Mouse (Mus musculus): ENCODE data around the gene Foxj3.
"Not testable (repeated sequence)": the region's sequence is repeated elsewhere in the genome, so short reads cannot be mapped to it uniquely, and the experiment has no call there.

Gene Foxj3

DNA sequence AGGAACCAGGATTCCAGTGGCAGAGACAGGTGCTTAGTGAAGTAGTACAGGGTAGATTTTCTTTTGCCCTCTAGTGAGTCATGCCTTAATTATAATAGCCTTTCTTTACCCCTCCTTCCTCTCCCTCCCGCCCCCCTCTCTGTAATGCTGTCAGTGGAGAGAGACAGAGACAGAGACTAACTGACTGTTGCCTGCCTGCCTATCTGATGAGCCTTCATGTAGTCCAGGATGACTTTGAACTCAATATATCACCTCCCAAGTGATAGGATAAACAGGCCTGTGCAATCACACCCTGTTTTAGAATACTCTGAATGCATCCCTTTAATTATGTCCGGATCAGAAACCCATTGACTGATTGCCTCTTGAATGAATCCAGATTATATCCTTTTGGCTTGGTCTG lies 18.7 kb downstream of the Foxj3 start:
- in situ Hi-C loops (cut with MboI; ENCODE audit: low pct_unique_long_range_greater_than_20kb in 1 of 2, low sequenced_read_pairs in 2 of 2, unreplicated experiment in 1 of 2) = no loop called here

DNA sequence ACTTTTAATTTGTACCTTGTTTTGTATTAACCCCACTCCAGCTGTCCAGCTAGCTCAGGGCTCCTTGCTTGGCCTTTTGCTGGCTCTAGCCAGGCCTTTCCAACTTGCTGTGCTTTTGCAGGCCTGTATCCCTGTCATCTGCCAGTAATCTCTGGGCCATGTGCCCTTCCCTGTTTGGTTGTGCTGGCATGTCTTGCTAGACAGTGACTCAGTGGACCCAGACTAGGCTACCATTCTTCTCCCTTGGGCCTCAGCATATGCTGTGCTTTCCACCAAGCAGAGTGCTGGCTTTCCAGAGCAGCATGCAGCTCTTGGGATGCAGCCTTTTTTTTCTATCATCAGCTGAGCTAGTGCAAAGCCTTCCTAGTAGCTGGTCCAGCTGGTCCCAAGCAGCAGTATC lies 26.3 kb downstream of the Foxj3 start:
- in situ Hi-C loops (cut with MboI; ENCODE audit: low pct_unique_long_range_greater_than_20kb in 1 of 2, low sequenced_read_pairs in 2 of 2, unreplicated experiment in 1 of 2) = no loop called here

DNA sequence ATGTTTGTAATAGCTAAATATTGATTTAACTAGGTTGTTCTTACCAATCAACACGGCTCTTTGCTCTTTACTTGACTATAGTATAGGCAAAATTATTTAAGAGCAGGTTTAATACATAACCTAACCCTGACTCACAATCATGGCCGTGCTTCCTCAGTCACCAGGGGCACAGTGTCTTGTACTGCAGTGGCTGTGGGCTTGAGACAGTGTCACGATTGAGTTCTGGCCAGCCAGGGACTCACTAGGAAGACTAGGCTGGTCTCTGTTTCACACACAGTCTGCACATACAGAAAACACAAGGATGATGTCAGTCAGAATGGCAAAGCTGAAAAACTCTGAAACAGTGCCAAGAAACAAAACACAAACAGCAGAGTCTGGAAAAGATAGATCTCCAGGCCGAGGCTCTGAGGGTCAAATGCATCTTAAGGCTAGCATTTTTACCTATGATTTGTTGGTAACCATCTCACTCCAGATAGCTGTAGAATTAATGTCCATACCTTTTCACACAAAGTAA lies 29.6 kb downstream of the Foxj3 start:
- in situ Hi-C loops (cut with MboI; ENCODE audit: low pct_unique_long_range_greater_than_20kb in 1 of 2, low sequenced_read_pairs in 2 of 2, unreplicated experiment in 1 of 2) = no loop called here

DNA sequence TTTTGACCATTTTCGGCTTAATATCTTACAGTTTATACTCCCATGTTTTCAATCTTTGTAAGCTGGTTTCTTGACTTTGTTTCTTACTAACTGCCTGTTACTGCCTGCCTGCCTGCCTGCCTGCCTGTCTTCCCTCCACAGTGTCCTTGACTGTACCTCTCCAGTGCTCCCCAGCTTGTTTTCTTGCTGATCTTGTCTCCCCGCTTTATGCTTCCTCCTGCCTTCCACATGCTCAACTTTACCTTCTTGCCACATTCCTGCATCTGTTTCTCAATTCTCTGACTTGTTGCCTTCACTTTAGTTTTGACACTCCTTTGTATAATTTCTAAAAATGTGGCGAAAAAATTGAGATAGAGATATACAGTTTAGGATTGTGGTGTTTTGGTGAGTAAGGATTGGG lies 35.9 kb downstream of the Foxj3 start:
- in situ Hi-C loops (cut with MboI; ENCODE audit: low pct_unique_long_range_greater_than_20kb in 1 of 2, low sequenced_read_pairs in 2 of 2, unreplicated experiment in 1 of 2) = no loop called here

DNA sequence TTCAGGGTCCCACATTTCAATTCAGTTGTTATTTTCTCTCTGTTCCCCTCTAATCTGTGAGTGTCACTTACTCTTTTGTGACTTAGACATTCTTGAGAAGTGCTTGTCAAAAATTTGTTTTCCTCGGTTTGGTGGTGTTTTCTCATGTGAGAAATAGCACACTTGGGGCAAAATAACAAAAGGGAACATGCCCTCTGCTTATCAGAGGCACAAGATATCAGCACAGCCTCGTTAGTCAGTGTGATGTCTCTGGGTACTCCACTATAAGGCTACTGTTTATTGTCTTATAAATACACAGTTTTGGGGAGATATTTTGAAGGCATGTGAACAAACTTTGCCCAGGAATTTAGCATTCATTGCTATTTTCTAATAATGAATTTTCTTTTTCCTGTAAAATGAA lies 37.7 kb downstream of the Foxj3 start:
- in situ Hi-C loops (cut with MboI; ENCODE audit: low pct_unique_long_range_greater_than_20kb in 1 of 2, low sequenced_read_pairs in 2 of 2, unreplicated experiment in 1 of 2) = no loop called here

DNA sequence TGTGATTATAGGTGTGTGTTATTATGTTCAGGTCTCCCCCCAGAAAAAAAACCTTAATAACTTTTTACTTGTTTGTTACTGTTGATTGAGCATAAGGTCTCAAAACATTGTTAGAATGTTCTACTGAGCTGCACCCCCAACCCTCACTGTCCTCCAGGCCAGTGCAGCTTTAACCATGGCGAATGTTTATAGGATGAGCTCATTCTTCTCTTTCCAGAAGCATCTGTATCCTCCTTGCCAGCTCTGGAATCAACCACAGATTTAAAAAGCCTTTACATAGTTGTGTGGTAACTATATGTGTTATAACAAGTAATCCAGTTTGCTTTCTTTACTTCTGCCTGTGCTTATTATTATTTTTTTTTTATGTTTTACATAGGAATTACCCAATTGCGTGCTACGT lies 38.7 kb downstream of the Foxj3 start:
- in situ Hi-C loops (cut with MboI; ENCODE audit: low pct_unique_long_range_greater_than_20kb in 1 of 2, low sequenced_read_pairs in 2 of 2, unreplicated experiment in 1 of 2) = no loop called here

DNA sequence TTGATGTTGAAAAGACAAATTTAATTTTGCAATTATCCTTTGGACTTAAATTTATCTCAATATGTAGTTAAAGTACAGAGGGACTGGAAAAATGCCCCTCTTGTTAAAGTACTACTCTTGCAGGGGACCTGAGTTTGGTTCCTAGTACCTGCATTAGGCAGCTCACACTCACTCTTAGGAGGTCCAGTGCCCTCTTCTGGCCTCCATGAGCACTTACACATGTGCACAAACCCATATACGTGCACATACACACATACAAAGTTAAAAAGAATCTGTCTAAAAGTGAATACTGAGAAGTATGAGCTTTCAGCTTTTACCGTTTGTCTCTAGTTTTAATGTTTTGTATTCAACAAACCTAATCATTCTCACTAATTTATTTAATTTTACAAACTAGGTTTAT lies 51.2 kb downstream of the Foxj3 start:
- in situ Hi-C loops (cut with MboI; ENCODE audit: low pct_unique_long_range_greater_than_20kb in 1 of 2, low sequenced_read_pairs in 2 of 2, unreplicated experiment in 1 of 2) = no loop called here

DNA sequence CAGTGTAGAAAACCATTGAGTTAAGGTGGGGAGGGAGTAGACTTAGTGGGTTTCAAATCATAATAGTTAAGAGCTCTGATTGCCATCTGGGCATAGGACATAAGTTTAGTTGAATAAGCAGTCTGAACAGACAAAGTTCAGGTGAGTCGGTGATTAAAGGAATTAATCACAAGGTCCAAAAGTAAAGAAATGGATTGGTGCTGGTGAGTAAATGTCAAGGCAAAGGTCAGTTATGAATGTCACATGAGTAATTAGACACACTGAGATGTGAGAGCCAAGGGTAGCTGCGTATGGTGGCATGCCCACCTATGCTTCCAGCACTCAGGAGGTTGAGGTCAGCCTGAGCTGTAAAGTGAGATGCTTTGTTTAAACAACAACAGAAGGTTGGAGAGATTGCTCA lies 52.6 kb downstream of the Foxj3 start:
- in situ Hi-C loops (cut with MboI; ENCODE audit: low pct_unique_long_range_greater_than_20kb in 1 of 2, low sequenced_read_pairs in 2 of 2, unreplicated experiment in 1 of 2) = no loop called here

DNA sequence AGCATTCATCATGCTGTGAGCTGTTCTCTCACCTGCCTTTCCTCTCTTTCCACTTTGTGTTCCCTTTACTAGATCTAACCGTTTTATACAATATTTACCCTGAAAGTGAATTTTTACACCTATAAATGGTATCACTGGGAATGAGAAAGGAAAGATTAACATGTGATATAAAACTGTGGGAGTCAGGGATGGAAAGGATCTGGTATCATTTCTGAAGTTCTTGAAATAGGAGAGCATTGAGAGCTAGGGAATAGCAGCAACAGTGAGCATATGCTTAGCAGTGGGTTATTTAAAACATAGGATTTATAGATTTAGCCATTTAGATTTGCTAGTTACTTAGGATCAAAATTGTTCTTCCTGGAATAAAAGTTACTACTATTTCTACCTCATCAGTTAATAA lies 53.2 kb downstream of the Foxj3 start:
- in situ Hi-C loops (cut with MboI; ENCODE audit: low pct_unique_long_range_greater_than_20kb in 1 of 2, low sequenced_read_pairs in 2 of 2, unreplicated experiment in 1 of 2) = no loop called here

DNA sequence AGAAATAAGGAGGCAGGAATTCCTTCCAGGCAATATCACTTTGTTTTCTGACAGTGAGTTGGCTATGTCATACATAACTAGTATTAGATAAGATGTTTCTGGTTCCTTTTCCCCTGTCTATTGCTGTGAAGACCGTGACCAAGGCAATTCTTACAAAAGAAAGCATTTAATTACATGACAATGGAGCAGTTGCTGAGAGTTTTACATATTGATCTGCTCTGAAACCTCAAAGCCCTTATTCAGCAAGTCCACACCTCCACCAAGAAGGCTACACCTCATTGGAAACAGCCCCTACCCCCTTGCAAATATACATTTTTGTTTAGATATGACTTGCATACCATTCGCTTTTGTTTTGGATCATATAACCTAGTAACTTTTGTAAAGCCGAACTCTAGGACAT lies 55.7 kb downstream of the Foxj3 start:
- in situ Hi-C loops (cut with MboI; ENCODE audit: low pct_unique_long_range_greater_than_20kb in 1 of 2, low sequenced_read_pairs in 2 of 2, unreplicated experiment in 1 of 2) = no loop called here

DNA sequence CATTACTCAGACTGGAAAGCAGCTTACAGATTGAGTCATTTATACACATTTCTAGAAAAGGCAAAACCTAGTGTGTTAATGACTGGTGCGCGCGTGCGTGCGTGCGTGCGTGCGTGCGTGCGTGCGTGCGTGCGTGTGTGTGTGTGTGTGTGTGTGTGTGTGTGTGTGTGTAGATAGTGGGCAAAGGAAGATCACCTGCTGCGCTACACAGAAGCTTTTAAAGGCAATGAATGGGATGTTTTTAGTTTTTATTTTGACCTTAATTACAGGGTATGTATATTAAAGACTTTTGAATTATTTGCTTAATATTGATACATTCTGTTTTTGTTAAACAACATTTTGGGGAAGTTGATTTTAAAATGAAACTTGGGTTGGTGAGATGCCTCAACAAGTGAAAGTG lies 57.5 kb downstream of the Foxj3 start:
- in situ Hi-C loops (cut with MboI; ENCODE audit: low pct_unique_long_range_greater_than_20kb in 1 of 2, low sequenced_read_pairs in 2 of 2, unreplicated experiment in 1 of 2) = no loop called here

DNA sequence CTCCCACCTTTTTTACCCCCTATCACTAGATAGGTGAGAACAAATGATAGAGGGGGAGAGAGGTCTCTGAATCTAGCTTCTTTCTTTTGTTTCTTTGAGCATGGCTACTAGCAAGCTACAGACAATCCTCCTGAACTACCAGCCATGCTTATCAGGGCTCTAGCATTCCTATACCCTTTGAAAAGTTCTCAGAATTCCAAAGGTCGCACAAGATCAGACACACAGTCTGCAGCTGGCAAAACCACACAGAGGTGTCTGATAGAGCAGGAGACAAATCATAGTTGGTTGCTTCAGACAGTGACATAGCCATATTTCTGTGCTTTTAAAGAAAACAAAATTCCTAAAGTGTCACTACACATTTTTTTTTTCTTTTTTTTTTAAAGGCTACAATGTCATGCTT lies 62.8 kb downstream of the Foxj3 start:
- in situ Hi-C loops (cut with MboI; ENCODE audit: low pct_unique_long_range_greater_than_20kb in 1 of 2, low sequenced_read_pairs in 2 of 2, unreplicated experiment in 1 of 2) = no loop called here

DNA sequence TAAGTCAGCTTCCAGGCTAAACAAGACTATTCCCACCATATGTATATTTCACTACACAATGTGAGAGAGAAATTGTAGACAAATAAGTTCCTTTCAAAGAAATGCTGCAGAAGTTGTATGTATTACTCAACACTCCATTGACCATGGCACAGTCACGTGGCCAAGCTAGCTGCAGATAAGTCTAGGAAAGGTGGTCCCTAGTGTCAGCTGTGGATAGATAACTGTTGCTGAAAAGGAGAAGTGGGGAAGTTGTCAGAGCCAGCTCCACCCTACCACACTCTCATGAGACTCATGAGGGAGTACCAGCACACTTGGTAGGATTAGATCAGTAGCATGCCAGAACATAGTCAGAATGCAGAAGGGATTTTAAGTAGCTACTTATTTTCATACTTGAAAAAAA lies 72.7 kb downstream of the Foxj3 start:
- in situ Hi-C loops (cut with MboI; ENCODE audit: low pct_unique_long_range_greater_than_20kb in 1 of 2, low sequenced_read_pairs in 2 of 2, unreplicated experiment in 1 of 2) = no loop called here

DNA sequence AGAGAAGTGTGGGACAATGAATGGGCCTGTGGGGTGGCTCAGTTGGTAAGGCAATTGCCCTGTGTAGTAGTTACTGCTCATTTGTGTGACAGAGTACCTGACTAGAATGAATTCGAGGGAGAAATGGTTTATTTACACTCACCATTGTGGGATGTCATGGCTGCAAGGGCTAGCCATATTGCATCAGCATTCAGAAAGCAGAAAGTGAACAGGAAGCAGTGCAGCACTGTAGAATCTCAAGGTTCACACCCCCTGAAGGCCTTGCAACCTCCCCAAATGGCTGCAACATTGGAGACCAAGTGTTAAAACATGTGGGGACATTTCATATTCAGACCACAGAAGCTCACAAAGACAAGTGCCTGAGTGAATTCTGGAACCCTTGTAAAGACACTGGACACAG lies 77.3 kb downstream of the Foxj3 start:
- in situ Hi-C loops (cut with MboI; ENCODE audit: low pct_unique_long_range_greater_than_20kb in 1 of 2, low sequenced_read_pairs in 2 of 2, unreplicated experiment in 1 of 2) = no loop called here

DNA sequence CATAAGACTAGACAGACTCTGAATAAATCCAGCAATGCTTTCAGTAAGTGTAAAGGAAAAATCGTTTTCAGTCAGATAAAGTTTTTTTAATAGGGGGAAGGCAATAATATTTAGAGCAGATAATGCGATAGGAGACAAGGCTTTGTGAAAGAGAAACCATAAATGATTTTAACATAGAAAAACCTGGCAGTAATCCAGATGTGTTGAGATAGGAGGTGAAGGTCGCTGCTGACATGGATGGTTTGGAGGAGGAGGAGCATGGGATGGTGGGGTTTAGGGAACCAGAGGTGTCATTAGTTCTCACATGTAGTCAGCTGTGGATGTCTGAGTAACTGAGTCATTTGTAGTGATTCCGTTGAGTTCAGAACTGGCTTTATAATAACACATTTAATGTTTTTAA lies 77.9 kb downstream of the Foxj3 start:
- in situ Hi-C loops (cut with MboI; ENCODE audit: low pct_unique_long_range_greater_than_20kb in 1 of 2, low sequenced_read_pairs in 2 of 2, unreplicated experiment in 1 of 2) = no loop called here

DNA sequence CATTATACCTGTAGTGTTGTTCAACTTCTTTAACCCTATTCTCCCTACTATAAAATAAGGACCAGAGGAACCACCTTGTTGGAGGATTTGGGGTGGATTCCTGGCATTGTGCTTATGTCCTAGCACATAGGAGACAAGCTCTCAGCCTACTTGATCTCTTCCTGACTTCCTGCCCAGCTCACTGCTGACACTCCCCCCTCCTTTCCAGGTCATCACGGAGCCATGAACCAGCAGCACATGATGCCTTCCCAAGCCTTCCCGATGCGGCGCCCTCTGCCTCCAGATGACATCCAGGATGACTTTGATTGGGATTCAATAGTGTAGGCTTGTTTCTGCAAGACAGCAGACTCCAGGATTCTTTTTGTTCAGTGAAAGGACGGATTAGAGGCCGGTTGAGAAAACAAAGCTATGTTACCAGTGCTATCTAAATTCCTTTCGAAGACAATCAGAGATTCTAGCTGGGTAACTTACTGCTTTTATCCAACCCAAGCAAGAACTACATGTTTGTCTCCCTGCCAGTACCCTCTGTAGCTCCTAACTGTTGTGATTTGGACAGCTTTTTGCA lies 89.4 kb downstream of the Foxj3 start:
- in situ Hi-C loops (cut with MboI; ENCODE audit: low pct_unique_long_range_greater_than_20kb in 1 of 2, low sequenced_read_pairs in 2 of 2, unreplicated experiment in 1 of 2) = no loop called here

DNA sequence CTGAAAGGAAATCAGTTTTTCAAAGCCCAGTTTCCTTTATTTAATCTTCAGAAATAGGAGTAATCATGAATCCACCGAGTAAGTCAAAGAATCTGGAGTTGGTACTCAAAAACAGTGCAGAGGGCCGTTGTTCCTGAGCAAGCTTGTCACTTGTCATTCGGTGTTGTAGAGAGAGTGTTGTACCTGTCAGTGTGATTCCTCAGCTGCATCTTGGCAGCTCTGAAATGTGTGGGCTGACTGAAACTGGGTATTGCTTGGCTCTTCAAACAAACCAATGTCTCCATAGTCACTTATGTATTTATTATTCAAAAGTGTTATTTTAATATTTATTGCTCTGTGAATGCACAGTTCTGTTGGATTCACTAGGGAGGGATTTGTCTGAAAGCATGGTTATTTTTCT lies 90.1 kb downstream of the Foxj3 start:
- in situ Hi-C loops (cut with MboI; ENCODE audit: low pct_unique_long_range_greater_than_20kb in 1 of 2, low sequenced_read_pairs in 2 of 2, unreplicated experiment in 1 of 2) = no loop called here

DNA sequence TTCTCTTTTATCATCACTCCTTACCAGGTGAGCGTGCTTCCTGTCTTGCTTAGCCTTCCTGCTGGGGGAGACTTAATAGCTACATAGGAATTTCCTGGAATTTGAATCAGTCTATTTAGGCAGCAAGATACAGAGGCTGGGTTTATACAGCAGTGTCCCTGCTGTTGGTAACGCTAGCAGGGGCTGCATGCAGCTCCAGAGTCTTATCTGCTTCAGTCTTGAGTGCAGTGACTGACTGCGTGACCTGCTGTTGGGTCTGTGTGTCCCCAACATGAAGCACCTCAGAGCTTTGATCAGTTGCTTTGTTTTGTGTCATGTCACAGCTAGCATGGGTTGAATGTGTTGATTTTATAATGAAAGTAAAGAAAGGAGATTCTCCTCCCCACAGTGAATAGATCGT lies 90.5 kb downstream of the Foxj3 start:
- in situ Hi-C loops (cut with MboI; ENCODE audit: low pct_unique_long_range_greater_than_20kb in 1 of 2, low sequenced_read_pairs in 2 of 2, unreplicated experiment in 1 of 2) = no loop called here

DNA sequence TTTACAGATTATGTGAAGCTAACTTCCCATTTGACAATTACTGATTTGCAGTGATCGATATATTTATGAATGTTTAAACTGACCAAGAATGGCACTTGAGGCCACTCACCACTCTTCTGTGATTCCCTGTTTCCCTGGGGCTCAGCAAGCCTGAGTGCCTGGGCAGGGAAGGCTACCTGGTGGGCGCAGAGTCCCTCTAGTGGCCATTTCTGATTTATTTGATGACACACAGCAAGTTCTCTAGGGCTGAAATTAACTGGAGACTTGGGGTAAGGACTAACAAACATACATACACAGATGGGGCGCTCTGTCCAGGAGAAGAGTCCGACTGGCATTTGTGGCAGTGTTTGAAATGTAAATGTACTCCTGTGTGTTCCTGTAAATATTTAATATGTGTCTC lies 91.6 kb downstream of the Foxj3 start:
- in situ Hi-C loops (cut with MboI; ENCODE audit: low pct_unique_long_range_greater_than_20kb in 1 of 2, low sequenced_read_pairs in 2 of 2, unreplicated experiment in 1 of 2) = not testable (repeated sequence)

DNA sequence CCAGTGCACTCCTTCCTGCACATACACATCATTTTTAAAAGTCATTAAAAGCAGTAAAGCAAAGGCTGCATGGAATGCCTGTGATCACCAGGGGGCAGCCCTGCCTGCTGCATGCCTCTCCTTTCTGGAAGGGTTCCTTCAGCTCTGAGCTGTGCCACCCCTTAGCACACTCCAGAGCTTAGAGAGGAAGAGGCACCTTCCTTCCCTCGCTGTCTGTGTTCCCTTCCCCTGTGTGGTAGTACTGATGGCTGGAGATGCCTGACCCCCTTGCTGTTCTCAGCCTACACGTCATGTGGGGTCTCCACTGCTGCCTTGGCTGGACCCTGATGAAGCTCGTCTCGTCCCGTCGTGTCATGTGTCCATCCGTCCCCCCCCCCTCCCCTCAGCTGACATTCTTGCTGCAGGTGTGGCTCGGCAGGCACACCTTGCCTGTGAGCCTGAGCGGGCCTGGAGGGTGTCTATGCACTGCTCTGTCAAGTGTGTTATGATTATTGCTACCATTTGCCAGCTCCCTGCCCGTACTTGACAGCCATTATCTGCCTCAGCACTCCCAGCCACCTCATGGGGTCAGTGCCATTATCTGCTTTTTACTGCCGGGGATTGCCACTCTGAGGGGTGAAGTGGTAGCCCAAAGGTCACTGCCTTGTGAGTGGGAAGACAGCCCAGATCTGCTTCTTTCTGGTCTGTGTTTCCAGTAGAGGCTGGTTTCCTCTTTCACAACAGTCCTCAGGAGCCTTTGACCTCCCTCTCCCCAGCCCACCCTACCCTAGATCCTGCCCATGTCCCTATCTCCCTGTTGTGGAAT lies 94.5 kb downstream of the Foxj3 start:
- in situ Hi-C loops (cut with MboI; ENCODE audit: low pct_unique_long_range_greater_than_20kb in 1 of 2, low sequenced_read_pairs in 2 of 2, unreplicated experiment in 1 of 2) = no loop called here

Data from mouse embryonic stem cell (cell line).